Mouse (Mus musculus): ENCODE data around the gene Lrrc75b. TPM values are rescaled to one million over a fixed set of nuclear protein-coding genes. Genes with fewer than 3 reads are reported as not detected.
A peak's percentile ranks its signal among the peaks of the same experiment; 100 is the strongest.

Gene Lrrc75b
- 10.0 and 10.3 TPM in 2 replicates for polyA plus RNA-seq (2016; fragmentation: Nextera tagmentation; extraction: Ambion mirVana)

DNA sequence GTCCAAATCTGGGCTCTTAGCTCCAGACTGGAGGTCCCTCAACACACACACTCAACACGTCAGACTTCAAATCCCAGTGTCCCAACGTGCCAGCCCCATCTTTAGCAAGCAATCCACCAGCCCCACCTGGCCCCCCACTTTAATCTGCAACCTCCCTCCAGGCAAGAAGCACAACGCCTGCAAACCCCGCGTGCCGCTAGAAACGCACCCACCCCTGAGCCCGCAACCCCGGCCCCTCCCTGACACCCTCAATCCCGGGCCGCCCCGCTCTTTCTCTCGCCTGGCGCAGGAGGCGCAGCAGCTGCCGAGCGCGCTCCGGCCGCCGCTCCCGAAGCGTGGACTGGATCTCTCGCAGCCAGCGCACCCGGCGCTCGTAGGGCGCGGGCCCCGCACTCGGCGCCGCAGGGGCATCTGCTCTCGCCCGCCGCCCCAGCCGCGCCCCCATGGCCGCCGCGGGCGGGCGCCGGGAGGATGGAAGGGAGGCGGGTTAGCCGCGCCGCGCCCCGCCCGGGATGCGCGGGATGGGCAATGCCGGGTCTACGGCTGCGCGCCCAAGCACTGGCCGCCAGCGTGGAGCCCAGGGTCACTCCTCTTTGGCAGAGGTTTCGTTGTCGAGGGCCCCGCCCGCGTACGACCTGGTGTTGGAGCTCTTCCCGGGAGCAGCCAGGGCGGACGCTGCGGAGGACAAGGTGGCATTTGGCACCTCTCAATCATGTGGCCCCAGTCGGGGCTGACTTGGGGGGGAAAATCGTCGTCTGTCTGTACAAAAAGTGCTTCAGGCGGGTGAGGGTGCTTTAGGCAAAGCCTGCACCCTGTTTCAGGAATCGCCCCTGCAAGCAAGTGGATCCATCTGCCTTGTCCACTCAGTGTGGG is at the start of gene Lrrc75b:
TSS of gene Lrrc75b (minus strand) at position 655 of the 873 bp plus-strand sequence.
- peak within 1 kb of the TSS; percentile 82 for H3K27ac ChIP-seq (replicated peaks)
- H3K9me3 ChIP-seq: no peaks in the 10 kb centered on the region
- 1% methylated on average over 69 of the region's 75 CpGs for WGBS
- peaks cover 55% of the 10 kb centered on the region for H3K27me3 ChIP-seq
- peak; percentile 53; the same call in 1 of the 2 replicates for ATAC-seq (ENCODE audit: low FRiP score, low read depth)
- H3K36me3 ChIP-seq: no peaks in the 10 kb centered on the region
- peak within 1 kb of the TSS; percentile 63 for H3K4me3 ChIP-seq
- H3K9ac ChIP-seq (replicated peaks): peak within 1 kb of the TSS; percentile 77
- peaks cover 36% of the 10 kb centered on the region for H3K4me1 ChIP-seq
- peak within 1 kb of the TSS; percentile 94 for H3K4me2 ChIP-seq (replicated peaks)

DNA sequence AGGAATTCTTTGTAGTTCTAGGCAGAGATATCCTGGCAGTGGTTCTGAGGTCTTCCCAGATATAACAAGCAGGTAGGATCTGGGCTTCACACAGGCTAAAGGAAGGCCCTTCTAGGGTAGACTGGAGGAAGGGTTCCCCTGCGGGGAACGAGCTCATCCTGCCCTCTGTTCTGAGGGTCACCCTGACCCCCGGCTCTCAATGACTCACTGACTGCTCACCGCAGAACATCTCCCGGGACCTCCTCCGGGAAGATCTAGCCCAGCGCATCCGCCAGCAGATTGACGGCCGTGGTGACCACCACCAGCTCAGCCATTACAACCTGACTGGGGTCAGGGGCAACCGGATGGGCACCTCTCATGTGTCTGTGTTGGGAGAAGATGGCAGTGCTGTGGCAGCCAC is 48.8 kb upstream of the Lrrc75b start:
- Histone ChIP-seq H3K9me3 (no peaks in the 10 kb centered on the region), H3K9ac (replicated peaks) (no peak overlapping the region), H3K4me3 (no peak overlapping the region), H3K4me1 (no peaks in the 10 kb centered on the region), H3K27ac (replicated peaks) (no peak overlapping the region), H3K36me3 (no peaks in the 10 kb centered on the region), H3K27me3 (no peaks in the 10 kb centered on the region), H3K4me2 (replicated peaks) (no peak overlapping the region)
- 91% methylated on average over 11 of the region's 11 CpGs for WGBS
- no peak for ATAC-seq (ENCODE audit: low FRiP score, low read depth)

DNA sequence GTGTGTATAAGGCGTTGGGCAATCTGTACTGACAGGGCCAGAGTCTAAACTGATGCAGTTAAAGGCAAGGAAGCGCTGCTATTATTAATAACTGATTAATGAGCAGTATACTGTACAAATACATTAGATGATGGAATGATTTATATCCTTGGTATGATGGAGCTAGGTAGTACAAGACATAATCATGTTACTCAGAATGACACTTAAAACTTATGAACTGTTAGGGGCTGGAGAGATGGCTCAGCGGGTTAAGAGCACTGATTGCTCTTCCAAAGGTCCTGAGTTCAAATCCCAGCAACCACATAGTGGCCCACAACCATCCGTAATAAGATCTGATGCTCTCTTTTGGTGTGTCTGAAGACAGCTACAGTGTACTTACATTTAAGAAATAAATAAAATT is 47.1 kb upstream of the Lrrc75b start:
- H3K4me1 ChIP-seq: no peaks in the 10 kb centered on the region
- no peak for ATAC-seq (ENCODE audit: low FRiP score, low read depth)
- 89% methylated on average over 4 of the region's 4 CpGs for WGBS
- no peak overlapping the region for H3K4me2 ChIP-seq (replicated peaks)
- no peaks in the 10 kb centered on the region for H3K9me3 ChIP-seq
- H3K9ac ChIP-seq (replicated peaks): no peak overlapping the region
- no peaks in the 10 kb centered on the region for H3K27me3 ChIP-seq
- H3K4me3 ChIP-seq: no peak overlapping the region
- no peak overlapping the region for H3K27ac ChIP-seq (replicated peaks)
- no peaks in the 10 kb centered on the region for H3K36me3 ChIP-seq

DNA sequence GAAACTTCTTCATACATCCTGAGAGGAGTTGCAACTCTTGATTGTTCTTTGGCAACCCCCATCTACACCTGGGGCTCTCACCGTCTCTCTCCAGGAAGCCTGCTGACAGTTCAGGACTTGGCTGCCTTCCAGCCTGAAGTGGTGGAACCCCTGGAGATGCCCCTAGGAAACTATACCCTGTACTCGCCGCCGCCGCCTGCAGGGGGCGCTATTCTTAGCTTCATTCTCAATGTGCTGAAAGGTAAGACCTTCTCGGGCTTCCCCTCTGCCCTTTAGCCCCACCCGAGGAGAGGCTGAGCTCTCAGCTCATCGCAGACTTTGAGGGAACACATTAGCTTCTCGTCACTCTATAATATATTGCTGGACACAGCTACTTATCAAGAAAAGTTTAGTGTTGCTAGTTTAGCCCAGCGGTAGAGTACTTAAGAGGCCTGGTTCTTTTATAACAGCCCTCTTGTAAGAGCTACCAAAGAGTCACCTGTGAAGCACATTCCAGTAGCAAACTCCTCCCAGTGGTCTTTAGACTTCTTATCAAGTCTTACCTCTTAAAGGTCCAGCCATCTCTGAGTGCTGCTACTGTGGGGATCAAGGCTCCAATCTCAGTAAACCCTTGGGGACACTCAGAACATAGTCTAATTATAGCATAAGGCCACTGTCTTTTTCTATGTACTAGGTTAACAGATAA is 45.2 kb upstream of the Lrrc75b start:
- 46% methylated on average over 11 of the region's 11 CpGs for WGBS
- Histone ChIP-seq H3K27me3 (no peaks in the 10 kb centered on the region), H3K4me1 (no peaks in the 10 kb centered on the region), H3K9me3 (no peaks in the 10 kb centered on the region), H3K4me2 (replicated peaks) (no peak overlapping the region), H3K4me3 (no peak overlapping the region), H3K9ac (replicated peaks) (no peak overlapping the region), H3K27ac (replicated peaks) (no peak overlapping the region), H3K36me3 (no peaks in the 10 kb centered on the region)
- ATAC-seq (ENCODE audit: low FRiP score, low read depth): no peak

DNA sequence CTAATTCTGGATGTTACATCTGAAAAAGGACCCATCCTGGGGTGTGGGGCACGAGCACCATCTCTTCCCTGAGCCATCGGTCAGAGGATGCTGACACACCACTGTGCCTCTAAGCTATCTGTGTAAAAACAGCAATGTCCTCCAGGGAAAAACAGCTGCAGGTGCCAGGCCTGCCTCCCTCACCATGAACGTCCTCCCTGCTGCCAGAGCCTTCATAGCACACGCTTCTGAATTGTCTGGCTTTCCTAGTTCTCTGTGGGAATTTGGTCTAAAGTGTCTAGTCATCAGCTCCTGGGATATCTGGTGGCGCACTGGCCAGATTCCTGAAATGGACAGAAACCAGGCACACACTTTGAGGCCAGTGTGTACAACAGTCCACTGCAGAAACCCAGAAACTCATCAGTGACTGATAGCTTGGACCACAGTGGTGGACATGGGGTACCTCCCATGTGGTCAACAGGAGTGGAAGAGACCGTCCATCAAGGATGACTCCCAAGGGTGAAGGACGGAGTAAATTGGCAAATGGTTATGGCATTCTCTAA is 40.1 kb upstream of the Lrrc75b start:
- no peak overlapping the region for H3K4me3 ChIP-seq
- H3K9me3 ChIP-seq: 0 out of 2 replicates have a peak, but pooled peaks cover 4% of the 10 kb centered on the region
- WGBS: 84% methylated on average over 7 of the region's 7 CpGs
- no peak overlapping the region for H3K4me2 ChIP-seq (replicated peaks)
- ATAC-seq (ENCODE audit: low FRiP score, low read depth): no peak
- no peak overlapping the region for H3K9ac ChIP-seq (replicated peaks)
- no peaks in the 10 kb centered on the region for H3K27me3 ChIP-seq
- no peak overlapping the region for H3K27ac ChIP-seq (replicated peaks)
- H3K4me1 ChIP-seq: no peaks in the 10 kb centered on the region
- no peaks in the 10 kb centered on the region for H3K36me3 ChIP-seq

GRCm38 (mm10) chr10:75595981-75596380 is 35.9 kb upstream of the Lrrc75b start:
- no peak overlapping the region for H3K4me3 ChIP-seq

GRCm38 (mm10) chr10:75592585-75592984 is 32.5 kb upstream of the Lrrc75b start:
- Histone ChIP-seq H3K36me3 (no peaks in the 10 kb centered on the region), H3K4me2 (replicated peaks) (no peak overlapping the region), H3K9me3 (0 out of 2 replicates have a peak, but pooled peaks cover 1% of the 10 kb centered on the region), H3K4me1 (peaks cover 8% of the 10 kb centered on the region), H3K27me3 (no peaks in the 10 kb centered on the region), H3K9ac (replicated peaks) (no peak overlapping the region), H3K27ac (replicated peaks) (no peak overlapping the region), H3K4me3 (no peak overlapping the region)
- 88% methylated on average over 7 of the region's 7 CpGs for WGBS
- ATAC-seq (ENCODE audit: low FRiP score, low read depth): no peak

More at GRCm38 (mm10) chr10:75595981-75596380, 35.9 kb upstream of the Lrrc75b start:
- no peaks in the 10 kb centered on the region for H3K27me3 ChIP-seq
- no peaks in the 10 kb centered on the region for H3K36me3 ChIP-seq
- H3K27ac ChIP-seq (replicated peaks): no peak overlapping the region
- 0 out of 2 replicates have a peak, but pooled peaks cover 4% of the 10 kb centered on the region for H3K9me3 ChIP-seq
- no peak overlapping the region for H3K9ac ChIP-seq (replicated peaks)
- WGBS: 89% methylated on average over 8 of the region's 8 CpGs
- no peak overlapping the region for H3K4me2 ChIP-seq (replicated peaks)
- H3K4me1 ChIP-seq: no peaks in the 10 kb centered on the region
- no peak for ATAC-seq (ENCODE audit: low FRiP score, low read depth)

DNA sequence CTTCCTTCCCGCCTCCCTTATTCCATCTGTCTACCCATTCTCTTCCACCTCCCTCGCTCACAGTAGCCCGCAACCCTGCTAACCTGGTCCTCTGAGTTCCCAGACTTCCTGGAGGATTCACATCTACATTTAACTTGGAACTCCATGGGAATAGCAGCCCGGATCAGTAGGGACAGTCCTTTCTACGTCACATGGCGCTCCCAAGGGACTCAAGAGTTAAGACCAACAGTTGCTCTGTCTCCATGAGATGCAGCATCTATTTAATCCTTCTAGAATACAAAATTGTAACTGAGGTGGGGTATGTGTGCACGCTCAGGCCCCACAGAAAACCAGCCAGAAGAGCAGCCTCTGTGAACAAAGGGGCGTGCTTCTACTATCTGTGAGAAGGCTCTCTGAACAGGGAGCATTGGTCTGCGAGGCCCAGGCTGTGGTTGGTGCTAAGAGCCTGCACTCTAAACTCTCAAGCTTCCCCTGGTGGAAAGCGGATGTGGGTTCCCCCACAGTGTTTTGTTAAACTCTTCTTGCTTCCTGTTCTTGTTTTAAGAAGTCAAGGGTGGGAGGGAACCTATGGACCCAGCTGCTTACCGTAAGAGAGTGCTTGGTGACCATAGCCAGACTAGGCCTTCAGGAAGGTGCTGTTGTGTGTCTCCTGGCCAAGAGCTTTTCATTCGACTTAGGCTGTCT is 31.2 kb upstream of the Lrrc75b start:
- no peak overlapping the region for H3K4me3 ChIP-seq
- peaks cover 8% of the 10 kb centered on the region for H3K4me1 ChIP-seq
- H3K4me2 ChIP-seq (replicated peaks): no peak overlapping the region
- no peak overlapping the region for H3K27ac ChIP-seq (replicated peaks)
- no peaks in the 10 kb centered on the region for H3K36me3 ChIP-seq
- no peaks in the 10 kb centered on the region for H3K27me3 ChIP-seq
- no peak overlapping the region for H3K9ac ChIP-seq (replicated peaks)
- no peak for ATAC-seq (ENCODE audit: low FRiP score, low read depth)
- no peaks in the 10 kb centered on the region for H3K9me3 ChIP-seq
- WGBS: 78% methylated on average over 12 of the region's 12 CpGs

DNA sequence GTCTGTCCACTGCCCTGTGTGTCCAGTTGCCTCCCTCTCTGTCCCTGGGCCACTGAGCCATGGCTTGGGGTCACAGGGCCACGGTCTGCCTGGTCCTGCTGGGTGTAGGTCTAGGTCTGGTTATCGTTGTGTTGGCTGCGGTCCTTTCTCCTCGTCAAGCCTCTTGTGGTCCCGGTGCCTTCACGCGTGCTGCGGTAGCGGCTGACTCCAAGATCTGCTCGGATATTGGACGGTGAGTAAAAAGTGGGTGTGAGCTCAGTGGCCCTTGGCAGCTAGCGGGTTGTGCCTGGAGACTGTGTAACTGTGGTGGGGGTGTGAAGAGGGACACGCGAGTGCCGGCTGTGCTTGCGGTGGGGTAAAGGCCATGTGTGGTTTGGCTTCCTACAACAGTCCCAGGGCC is 29.5 kb upstream of the Lrrc75b start:
- Histone ChIP-seq H3K4me1 (peaks cover 8% of the 10 kb centered on the region), H3K9me3 (no peaks in the 10 kb centered on the region), H3K4me2 (replicated peaks) (no peak overlapping the region), H3K4me3 (no peak overlapping the region), H3K27me3 (peaks cover 13% of the 10 kb centered on the region), H3K27ac (replicated peaks) (no peak overlapping the region), H3K36me3 (no peaks in the 10 kb centered on the region), H3K9ac (replicated peaks) (no peak overlapping the region)
- ATAC-seq (ENCODE audit: low FRiP score, low read depth): no peak
- 84% methylated on average over 16 of the region's 16 CpGs for WGBS

GRCm38 (mm10) chr10:75589129-75589528 is 29.0 kb upstream of the Lrrc75b start, which contains the start of gene Ggt5:
Gene Ggt5, plus strand, starts transcription at chr10:75589340.
- H3K9ac ChIP-seq (replicated peaks): no peak within 1 kb of the TSS

GRCm38 (mm10) chr10:75588336-75588735 is 28.2 kb upstream of the Lrrc75b start:
- peaks cover 21% of the 10 kb centered on the region for H3K27me3 ChIP-seq
- H3K9me3 ChIP-seq: no peaks in the 10 kb centered on the region
- H3K36me3 ChIP-seq: no peaks in the 10 kb centered on the region
- H3K27ac ChIP-seq (replicated peaks): no peak overlapping the region
- no peak overlapping the region for H3K4me2 ChIP-seq (replicated peaks)
- H3K4me1 ChIP-seq: peaks cover 8% of the 10 kb centered on the region
- ATAC-seq (ENCODE audit: low FRiP score, low read depth): no peak
- no peak overlapping the region for H3K9ac ChIP-seq (replicated peaks)
- WGBS: 82% methylated on average over 5 of the region's 5 CpGs
- no peak overlapping the region for H3K4me3 ChIP-seq

More at GRCm38 (mm10) chr10:75589129-75589528, 29.0 kb upstream of the Lrrc75b start, which contains the start of gene Ggt5:
- H3K9me3 ChIP-seq: no peaks in the 10 kb centered on the region
- H3K4me3 ChIP-seq: no peak within 1 kb of the TSS
- no peaks in the 10 kb centered on the region for H3K36me3 ChIP-seq
- H3K4me1 ChIP-seq: peaks cover 8% of the 10 kb centered on the region
- 44% methylated on average over 5 of the region's 5 CpGs for WGBS
- no peak for ATAC-seq (ENCODE audit: low FRiP score, low read depth)
- no peak within 1 kb of the TSS for H3K4me2 ChIP-seq (replicated peaks)
- peaks cover 13% of the 10 kb centered on the region for H3K27me3 ChIP-seq
- H3K27ac ChIP-seq (replicated peaks): no peak within 1 kb of the TSS
